Mouse (Mus musculus): ENCODE data around the gene 1700025B11Rik.
"Not testable (repeated sequence)": the region's sequence is repeated elsewhere in the genome, so short reads cannot be mapped to it uniquely, and the experiment has no call there.

Gene 1700025B11Rik

GRCm38 (mm10) chr15:77561792-77562191 lies at the start of gene 1700025B11Rik:
Gene 1700025B11Rik, minus strand, starts transcription at chr15:77561892.
- DNase-seq: no peak

GRCm38 (mm10) chr15:77606069-77606468 lies 44.4 kb upstream of the 1700025B11Rik start:
- no peak for DNase-seq

DNA sequence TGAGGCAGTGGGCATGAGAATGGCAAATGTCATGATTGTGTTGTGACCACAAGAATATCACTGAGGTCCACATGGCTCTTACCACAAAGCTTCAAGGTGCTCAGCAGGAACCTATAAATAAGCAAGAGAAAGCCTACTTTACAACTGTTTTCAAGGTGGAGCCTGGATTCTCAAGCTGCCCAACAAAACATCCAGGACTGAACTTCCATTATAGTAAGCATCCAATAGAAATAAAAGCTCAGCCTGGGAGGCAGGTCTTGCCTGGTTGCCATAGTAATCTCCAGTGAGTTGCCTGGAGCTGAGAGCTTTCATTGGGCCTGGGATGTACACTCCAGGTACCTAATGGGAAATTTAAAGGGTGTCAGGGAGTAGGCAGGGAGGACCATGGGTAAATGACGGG lies 37.3 kb upstream of the 1700025B11Rik start, which contains the start of gene Gm36245:
Gene Gm36245, plus strand, starts transcription at position 301 of the 400 bp plus-strand sequence.
- no peak for DNase-seq

DNA sequence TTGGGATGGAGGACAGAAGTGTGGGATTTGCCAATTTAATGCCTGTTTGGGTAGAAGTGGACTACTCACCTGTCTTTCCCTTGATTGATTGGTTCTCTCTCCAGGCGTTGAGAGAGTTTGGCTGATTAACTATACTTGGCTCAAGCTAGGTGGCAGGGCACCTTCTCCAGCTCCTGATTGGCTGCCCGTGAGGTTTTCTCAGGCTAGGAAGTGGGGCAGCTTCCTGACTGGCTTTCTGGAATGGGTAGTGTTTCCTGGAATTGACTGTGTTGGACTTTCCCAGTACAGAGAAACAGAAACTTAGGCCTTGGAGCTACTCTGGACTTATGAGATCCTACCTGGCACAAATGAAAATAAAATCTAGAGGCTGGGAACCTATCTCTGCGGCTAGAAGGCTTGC lies 36.7 kb upstream of the 1700025B11Rik start:
- no peak for DNase-seq

- no peak for DNase-seq
Measured at GRCm38 (mm10) chr15:77595961-77596360, 34.3 kb upstream of the 1700025B11Rik start, which contains the start of gene Apol10b. Gene Apol10b, minus strand, starts transcription at chr15:77596125.

GRCm38 (mm10) chr15:77593557-77593956 lies 31.9 kb upstream of the 1700025B11Rik start:
- no peak for DNase-seq

GRCm38 (mm10) chr15:77590881-77591280 lies 29.2 kb upstream of the 1700025B11Rik start:
- no peak for DNase-seq

DNA sequence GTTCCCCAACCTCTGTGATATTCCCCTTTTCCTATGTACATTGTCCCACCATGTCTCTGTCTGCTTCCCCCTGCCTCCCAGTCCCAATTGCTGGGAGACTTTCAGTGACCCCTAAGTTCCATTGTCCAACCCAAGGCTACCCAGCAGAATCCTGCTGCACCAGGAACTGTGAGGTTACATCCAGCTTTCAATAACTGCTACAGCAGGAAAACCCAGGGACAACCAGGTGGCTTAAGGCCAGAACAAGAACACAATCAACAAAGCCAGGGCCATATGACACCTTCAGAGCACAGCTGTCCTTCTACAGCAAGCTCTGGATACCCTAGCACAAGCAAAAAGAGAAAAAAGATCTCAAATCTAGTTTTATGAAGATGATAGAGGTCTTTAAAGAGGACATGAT lies 27.3 kb upstream of the 1700025B11Rik start:
- no peak for DNase-seq

DNA sequence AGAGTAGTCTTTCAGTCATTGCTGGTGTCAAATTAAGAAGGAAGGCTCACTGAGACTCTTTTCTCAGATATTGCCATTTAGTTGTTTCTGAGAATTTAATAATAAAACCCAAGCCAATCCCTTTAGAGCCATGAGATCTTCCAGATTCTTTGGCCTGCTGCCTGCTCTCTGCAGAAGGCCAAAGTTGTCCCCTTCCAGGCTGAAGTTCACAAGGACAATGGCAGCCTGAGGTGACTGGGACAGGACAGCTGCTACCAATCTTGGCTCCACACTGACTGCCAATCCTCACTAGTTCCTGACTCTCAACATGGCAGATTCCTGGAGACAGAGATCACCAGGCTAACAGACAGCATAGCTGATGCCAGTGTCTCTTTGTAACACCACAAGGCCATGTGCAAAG lies 25.3 kb upstream of the 1700025B11Rik start:
- DNase-seq: no peak

GRCm38 (mm10) chr15:77581681-77582080 lies 20.0 kb upstream of the 1700025B11Rik start:
- no peak for DNase-seq

DNA sequence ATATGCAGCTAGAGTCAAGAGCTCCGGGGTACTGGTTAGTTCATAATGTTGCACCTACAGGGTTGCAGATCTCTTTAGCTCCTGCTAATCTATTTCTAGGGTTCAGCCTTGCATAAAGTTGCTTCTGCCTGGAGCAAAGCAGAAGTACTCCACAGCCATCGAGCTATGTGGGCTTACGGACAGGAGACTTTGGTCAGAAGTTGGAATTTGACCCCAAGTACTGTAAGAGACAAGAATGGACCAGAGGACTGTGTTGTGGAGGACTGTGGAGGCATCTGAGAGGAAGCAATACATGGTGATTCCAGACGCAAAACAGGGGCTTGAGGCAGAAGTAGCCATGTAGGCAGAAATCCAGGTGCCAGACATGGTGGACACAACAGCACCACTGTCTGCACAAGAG lies 17.6 kb upstream of the 1700025B11Rik start:
- DNase-seq: no peak

GRCm38 (mm10) chr15:77578801-77579200 lies 17.1 kb upstream of the 1700025B11Rik start:
- DNase-seq: no peak

- no peak for DNase-seq
Measured at GRCm38 (mm10) chr15:77563219-77563618, 1.5 kb upstream of the 1700025B11Rik start.

DNA sequence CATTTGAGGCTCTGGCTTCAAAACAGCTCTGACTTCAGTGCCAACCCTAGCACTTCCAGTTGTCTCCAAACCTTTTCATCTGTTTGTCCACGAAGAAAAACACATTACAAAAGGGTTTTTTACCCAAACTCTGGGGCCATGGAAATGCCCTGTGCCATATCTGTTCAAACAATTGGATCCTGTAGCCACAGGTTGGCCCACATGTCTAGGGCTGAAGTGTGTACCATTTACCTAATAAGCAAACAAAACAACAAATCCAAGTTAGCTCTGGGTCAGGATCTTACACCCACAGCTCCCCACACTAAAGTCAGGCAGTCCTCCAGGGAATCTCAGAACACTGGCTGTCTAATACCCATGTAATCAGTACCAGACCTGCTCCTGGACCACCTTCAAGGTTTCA lies 22.5 kb downstream of the 1700025B11Rik start:
- DNase-seq: not testable (repeated sequence)

DNA sequence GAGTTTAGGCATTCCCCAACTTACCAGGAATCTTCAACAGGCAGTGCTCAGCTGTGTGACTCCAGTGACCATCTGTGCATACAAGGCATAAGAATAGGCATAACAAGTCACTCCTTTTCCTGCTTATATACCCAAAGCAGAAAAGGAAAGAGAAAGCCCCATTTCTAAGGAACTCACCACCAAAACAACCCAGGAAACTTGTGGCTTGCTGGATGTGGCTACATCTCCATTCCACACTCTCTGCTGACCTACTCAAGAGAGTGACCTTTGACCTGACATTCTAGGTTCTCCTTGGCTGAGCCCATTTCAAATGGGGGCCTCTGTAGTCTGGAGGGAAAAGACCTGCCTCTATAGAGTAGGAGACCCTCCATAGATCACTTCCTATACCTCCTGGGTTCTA lies 28.5 kb downstream of the 1700025B11Rik start, which contains the start of gene Apol7c:
Gene Apol7c, minus strand, starts transcription at position 101 of the 400 bp plus-strand sequence.
- no peak for DNase-seq

DNA sequence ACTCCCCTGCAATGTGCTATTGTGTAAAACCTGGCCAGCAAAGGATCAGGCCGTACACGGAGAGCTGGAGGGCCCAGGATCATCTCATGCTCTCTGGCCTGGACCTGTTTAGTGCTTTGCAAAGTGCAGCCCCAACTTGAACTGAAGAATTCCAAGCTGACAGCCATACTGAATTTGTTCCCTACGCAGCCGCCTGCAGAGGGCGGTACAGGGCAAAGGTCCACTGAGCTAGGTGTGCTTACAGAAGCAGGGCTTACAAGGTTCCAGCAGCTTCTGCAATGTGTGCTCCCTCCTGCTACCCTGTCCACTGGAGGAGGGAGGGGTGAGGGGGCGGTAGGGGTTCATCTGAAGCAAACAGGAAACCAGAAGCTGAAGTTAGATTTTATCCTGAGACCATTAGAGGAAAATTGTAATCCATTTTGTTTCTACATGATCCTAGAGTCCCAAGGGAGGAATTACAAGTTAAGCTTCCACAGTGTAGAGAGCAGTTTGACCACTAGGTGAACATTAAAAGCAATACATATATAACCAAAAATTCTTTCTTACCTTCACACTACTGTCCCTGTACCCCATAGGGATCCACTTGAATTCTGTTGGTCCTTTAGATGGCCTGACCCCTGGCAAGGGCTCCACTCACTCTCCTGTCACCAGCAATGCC lies 38.4 kb downstream of the 1700025B11Rik start:
- peak; percentile 61 for DNase-seq

- DNase-seq: not testable (repeated sequence)
Measured at GRCm38 (mm10) chr15:77520596-77520995, 41.1 kb downstream of the 1700025B11Rik start.

Data from thymus, postnatal 14 days (tissue).